Mouse (Mus musculus): ENCODE results near the gene Mylk3. TPM values are rescaled to one million over a fixed set of nuclear protein-coding genes. Genes with fewer than 3 reads are reported as not detected.

The Mylk3 gene
- polyA plus RNA-seq, 2 experiments: 0.53 to 1.2 TPM

GRCm38 (mm10) chr8:85396432-85397079 is 10.4 kb upstream of the Mylk3 start:
- Histone ChIP-seq H3K27me3 (ENCODE audit: control insufficient read depth, insufficient read depth, low read length) (no peaks in the 10 kb centered on the region), H3K4me1 (ENCODE audit: control insufficient read depth, insufficient read depth, low read length) (no peaks in the 10 kb centered on the region), H3K4me3 (replicated peaks; ENCODE audit: low read length) (no peak overlapping the region), H3K9ac (ENCODE audit: low read depth, low read length, severe bottlenecking) (no peak overlapping the region), H3K27ac (replicated peaks; ENCODE audit: low read depth, low read length) (no peak overlapping the region), H3K36me3 (ENCODE audit: control insufficient read depth, insufficient read depth, low read length) (no peaks in the 10 kb centered on the region), H3K9me3 (ENCODE audit: control insufficient read depth, low read length) (no peaks in the 10 kb centered on the region; the same call in 1 of the 2 replicates), H3K4me2 (replicated peaks; ENCODE audit: low read depth, low read length, severe bottlenecking) (no peak overlapping the region)
- 80% methylated on average over 5 of the region's 5 CpGs for WGBS
- no peak for ATAC-seq (ENCODE audit: low FRiP score, low read depth)
- no peak for DNase-seq (ENCODE audit: low spot score)
- TF ChIP-seq POLR2A (IDR thresholded peaks at IDR 0.05; ENCODE audit: borderline replicate concordance, extremely low read depth, insufficient read depth, insufficient read length): no peak

DNA sequence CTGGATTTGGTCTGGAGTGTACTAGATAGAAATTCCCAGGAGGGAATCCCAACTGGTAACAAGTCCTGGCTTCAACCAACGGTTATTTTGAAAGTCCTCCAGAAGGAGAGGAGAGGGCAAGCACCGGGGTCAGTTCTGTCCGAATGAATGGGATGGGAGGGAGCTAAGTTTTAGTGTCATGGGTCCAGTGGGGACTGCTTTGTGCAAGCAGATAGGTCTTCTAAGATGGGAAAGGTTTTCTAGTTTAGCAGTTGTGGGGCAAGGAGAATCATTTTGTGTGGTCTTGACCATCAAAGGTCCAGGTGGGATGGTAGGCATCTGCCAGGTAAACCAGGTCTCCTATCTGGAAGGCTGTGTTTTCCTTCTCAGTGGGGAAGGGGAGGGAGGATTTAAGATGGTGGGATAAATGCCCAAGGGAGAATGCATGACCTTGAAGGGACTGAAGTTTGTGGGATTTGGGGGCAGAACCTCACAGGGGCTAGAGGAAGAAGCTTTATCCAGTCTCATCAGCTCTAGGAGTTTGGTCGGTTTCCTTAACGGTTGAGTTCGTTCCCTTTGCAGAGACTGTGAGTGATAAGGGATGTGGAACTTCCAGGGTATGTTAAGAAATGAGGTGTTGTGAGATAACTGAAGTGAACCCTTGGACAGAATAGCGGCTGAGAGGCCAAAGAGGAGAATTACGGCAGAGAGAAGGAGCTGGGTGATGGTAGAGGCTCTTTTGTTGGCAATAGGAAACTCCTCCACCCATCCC is 9.7 kb upstream of the Mylk3 start:
- no peak overlapping the region for H3K4me2 ChIP-seq (replicated peaks; ENCODE audit: low read depth, low read length, severe bottlenecking)
- DNase-seq (ENCODE audit: low spot score) (no peak), ATAC-seq (ENCODE audit: low FRiP score, low read depth) (no peak)
- H3K27me3 ChIP-seq (ENCODE audit: control insufficient read depth, insufficient read depth, low read length): no peaks in the 10 kb centered on the region
- H3K27ac ChIP-seq (replicated peaks; ENCODE audit: low read depth, low read length): no peak overlapping the region
- no peak for TF ChIP-seq POLR2A (IDR thresholded peaks at IDR 0.05; ENCODE audit: borderline replicate concordance, extremely low read depth, insufficient read depth, insufficient read length)
- H3K9ac ChIP-seq (ENCODE audit: low read depth, low read length, severe bottlenecking): no peak overlapping the region
- H3K9me3 ChIP-seq (ENCODE audit: control insufficient read depth, low read length): no peaks in the 10 kb centered on the region; the same call in 1 of the 2 replicates
- WGBS: 86% methylated on average over 8 of the region's 8 CpGs
- no peaks in the 10 kb centered on the region for H3K4me1 ChIP-seq (ENCODE audit: control insufficient read depth, insufficient read depth, low read length)
- no peaks in the 10 kb centered on the region for H3K36me3 ChIP-seq (ENCODE audit: control insufficient read depth, insufficient read depth, low read length)
- no peak overlapping the region for H3K4me3 ChIP-seq (replicated peaks; ENCODE audit: low read length)

DNA sequence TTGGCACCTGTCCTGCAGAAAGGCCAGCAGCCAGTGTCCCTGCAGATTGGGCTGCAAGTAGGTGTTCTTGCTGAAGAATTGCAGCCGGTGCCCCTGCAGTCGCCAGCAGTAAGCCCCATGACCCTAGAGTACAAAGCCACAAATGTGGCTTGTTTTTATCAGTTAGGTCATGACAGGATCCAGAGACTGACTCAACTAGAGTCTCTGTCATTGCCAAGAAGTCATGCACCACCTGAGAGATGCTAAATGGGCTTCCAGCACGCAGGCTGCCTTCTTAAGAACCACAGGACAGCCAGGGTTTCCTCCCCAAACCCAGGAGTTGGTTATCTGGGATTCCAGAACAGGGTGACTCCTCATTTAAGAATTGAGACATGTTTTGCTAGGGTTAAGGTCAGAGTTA is 8.9 kb upstream of the Mylk3 start:
- 74% methylated on average over 3 of the region's 3 CpGs for WGBS
- no peak overlapping the region for H3K27ac ChIP-seq (replicated peaks; ENCODE audit: low read depth, low read length)
- ATAC-seq (ENCODE audit: low FRiP score, low read depth): no peak
- no peak overlapping the region for H3K4me2 ChIP-seq (replicated peaks; ENCODE audit: low read depth, low read length, severe bottlenecking)
- no peak overlapping the region for H3K4me3 ChIP-seq (replicated peaks; ENCODE audit: low read length)
- TF ChIP-seq POLR2A (IDR thresholded peaks at IDR 0.05; ENCODE audit: borderline replicate concordance, extremely low read depth, insufficient read depth, insufficient read length): no peak
- H3K27me3 ChIP-seq (ENCODE audit: control insufficient read depth, insufficient read depth, low read length): no peaks in the 10 kb centered on the region
- no peaks in the 10 kb centered on the region for H3K36me3 ChIP-seq (ENCODE audit: control insufficient read depth, insufficient read depth, low read length)
- no peak overlapping the region for H3K9ac ChIP-seq (ENCODE audit: low read depth, low read length, severe bottlenecking)
- no peaks in the 10 kb centered on the region for H3K4me1 ChIP-seq (ENCODE audit: control insufficient read depth, insufficient read depth, low read length)
- no peaks in the 10 kb centered on the region; the same call in 1 of the 2 replicates for H3K9me3 ChIP-seq (ENCODE audit: control insufficient read depth, low read length)
- no peak for DNase-seq (ENCODE audit: low spot score)

GRCm38 (mm10) chr8:85393199-85393598 is 7.1 kb upstream of the Mylk3 start:
- no peak for ATAC-seq (ENCODE audit: low FRiP score, low read depth)
- Histone ChIP-seq H3K36me3 (ENCODE audit: control insufficient read depth, insufficient read depth, low read length) (no peaks in the 10 kb centered on the region), H3K27ac (replicated peaks; ENCODE audit: low read depth, low read length) (no peak overlapping the region), H3K9ac (ENCODE audit: low read depth, low read length, severe bottlenecking) (no peak overlapping the region), H3K4me2 (replicated peaks; ENCODE audit: low read depth, low read length, severe bottlenecking) (no peak overlapping the region), H3K4me1 (ENCODE audit: control insufficient read depth, insufficient read depth, low read length) (no peaks in the 10 kb centered on the region), H3K27me3 (ENCODE audit: control insufficient read depth, insufficient read depth, low read length) (no peaks in the 10 kb centered on the region), H3K4me3 (replicated peaks; ENCODE audit: low read length) (no peak overlapping the region), H3K9me3 (ENCODE audit: control insufficient read depth, low read length) (no peaks in the 10 kb centered on the region; the same call in 1 of the 2 replicates)
- no peak for DNase-seq (ENCODE audit: low spot score)
- WGBS: 90% methylated on average over 6 of the region's 6 CpGs
- TF ChIP-seq POLR2A (IDR thresholded peaks at IDR 0.05; ENCODE audit: borderline replicate concordance, extremely low read depth, insufficient read depth, insufficient read length): no peak

DNA sequence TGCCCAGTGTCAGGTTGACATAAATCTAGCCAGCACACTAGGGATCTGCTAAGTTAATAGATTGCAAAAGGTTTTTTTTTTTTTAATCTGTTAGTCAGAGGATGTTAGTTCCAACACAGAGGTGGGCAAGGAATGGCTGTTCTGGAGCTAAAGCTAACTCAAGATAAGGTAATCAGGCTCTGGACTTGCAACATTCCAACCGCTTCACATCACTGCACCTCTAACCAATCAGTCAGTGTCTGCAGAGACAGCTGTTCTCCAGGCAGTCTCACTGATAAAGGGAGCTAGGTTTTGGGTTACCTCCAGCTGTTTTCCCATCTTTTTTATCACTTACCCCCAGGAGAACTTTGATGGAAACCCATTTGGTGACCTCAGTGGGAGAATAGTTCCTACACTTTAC is 5.3 kb upstream of the Mylk3 start:
- Histone ChIP-seq H3K9ac (ENCODE audit: low read depth, low read length, severe bottlenecking) (no peak overlapping the region), H3K4me2 (replicated peaks; ENCODE audit: low read depth, low read length, severe bottlenecking) (no peak overlapping the region), H3K4me3 (replicated peaks; ENCODE audit: low read length) (no peak overlapping the region), H3K27ac (replicated peaks; ENCODE audit: low read depth, low read length) (no peak overlapping the region), H3K36me3 (ENCODE audit: control insufficient read depth, insufficient read depth, low read length) (no peaks in the 10 kb centered on the region), H3K27me3 (ENCODE audit: control insufficient read depth, insufficient read depth, low read length) (no peaks in the 10 kb centered on the region), H3K9me3 (ENCODE audit: control insufficient read depth, low read length) (no peaks in the 10 kb centered on the region; the same call in 1 of the 2 replicates), H3K4me1 (ENCODE audit: control insufficient read depth, insufficient read depth, low read length) (no peaks in the 10 kb centered on the region)
- no peak for DNase-seq (ENCODE audit: low spot score)
- no peak for TF ChIP-seq POLR2A (IDR thresholded peaks at IDR 0.05; ENCODE audit: borderline replicate concordance, extremely low read depth, insufficient read depth, insufficient read length)
- WGBS: 64% methylated on average over 1 of the region's 1 CpGs
- no peak for ATAC-seq (ENCODE audit: low FRiP score, low read depth)

Measured in limb, embryonic 14.5 days (tissue).